Mouse (Mus musculus) megakaryocyte progenitor cell, adult 5-6 weeks (primary cell): Measurements from ENCODE around the gene Usp35. TPM values are rescaled to one million over a fixed set of nuclear protein-coding genes. Genes with fewer than 3 reads are reported as not detected.
A peak's percentile ranks its signal among the peaks of the same experiment; 100 is the strongest.

Source experiments
- ATAC-seq: replicated peaks from 2 replicates; pipeline ENCODE4 v1.8.0; 2016; ENCODE audit warnings: mild to moderate bottlenecking, moderate TSS enrichment, inconsistent platforms; ENCODE audit not compliant: poor library complexity
- total RNA-seq, 2 experiments: library from RNA; stranded (forward) in 1 of 2; stranded (reverse) in 1 of 2; fragments of 157-497, 149-512 nt in 1 of 2; fragments of 200-1000 nt in 1 of 2; gene quantifications; 2 replicates each; pipeline versions ENCODE4 v1.2.3 to v1.2.4; 2015 to 2017

Usp35 gene
- total RNA-seq, 2 experiments from 2014 or later, result 0.05 TPM; not detected in 1

DNA sequence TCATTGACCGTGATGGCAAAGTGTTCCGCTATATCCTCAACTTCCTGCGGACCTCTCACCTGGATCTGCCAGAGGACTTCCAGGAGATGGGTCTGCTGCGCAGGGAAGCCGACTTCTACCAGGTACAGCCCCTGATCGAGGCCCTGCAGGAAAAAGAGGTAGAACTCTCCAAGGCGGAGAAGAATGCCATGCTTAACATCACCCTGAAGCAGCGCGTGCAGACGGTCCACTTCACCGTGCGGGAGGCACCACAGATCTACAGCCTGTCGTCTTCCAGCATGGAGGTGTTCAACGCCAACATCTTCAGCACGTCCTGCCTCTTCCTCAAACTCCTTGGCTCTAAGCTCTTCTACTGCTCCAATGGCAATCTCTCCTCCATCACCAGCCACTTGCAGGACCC, 15.6 kb upstream of the Usp35 start:
- no peak for ATAC-seq

DNA sequence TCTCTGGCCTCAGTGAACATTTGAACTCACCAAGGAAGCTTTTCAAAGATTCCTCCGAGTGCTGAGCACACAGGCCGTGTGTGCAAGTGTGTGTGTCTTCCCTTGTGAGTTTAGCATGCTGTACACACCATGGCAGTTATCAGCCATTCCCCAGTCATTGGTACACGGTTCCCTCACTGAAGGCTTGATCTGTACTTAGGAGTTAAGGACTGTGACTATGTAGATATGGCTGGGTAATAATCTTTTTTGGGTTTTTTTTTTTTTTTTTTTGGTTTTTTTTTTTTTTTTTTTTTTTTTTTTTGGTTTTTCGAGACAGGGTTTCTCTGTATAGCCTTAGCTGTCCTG, 15.0 kb upstream of the Usp35 start:
- ATAC-seq, result peak; percentile 91

DNA sequence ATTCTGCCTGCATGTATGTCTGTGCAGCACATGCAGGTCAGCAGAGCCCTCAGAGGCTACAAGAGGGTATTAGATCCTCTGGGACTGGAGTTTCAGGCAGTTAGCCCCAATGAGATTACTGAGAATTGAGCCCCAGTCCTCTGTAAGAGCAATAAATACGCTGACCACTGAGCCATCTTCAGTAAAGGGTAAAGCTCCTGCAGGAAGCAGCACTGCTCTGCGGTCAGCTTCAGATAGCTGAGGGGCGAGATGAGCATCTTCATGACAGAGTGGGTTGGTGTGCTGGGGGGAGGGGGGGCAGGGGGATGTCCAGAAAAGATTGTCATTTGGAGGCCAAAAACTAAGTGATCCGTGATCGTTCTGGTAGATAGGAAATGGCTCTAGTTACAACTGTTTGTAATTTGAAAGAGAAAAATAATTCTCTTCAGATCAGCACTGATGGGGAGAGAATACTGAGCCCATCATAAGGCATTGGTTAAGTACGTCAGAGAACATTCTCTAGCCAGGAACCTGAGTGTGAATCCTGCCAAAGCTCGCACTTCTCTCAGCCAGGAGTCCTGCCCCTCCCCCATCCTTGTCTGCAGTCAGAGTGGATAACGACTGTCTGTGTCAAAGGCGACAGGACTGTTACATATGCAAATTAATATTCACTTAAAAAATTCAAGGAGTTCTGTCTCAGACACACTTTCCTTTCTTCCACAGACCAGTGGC, 14.4 kb upstream of the Usp35 start:
- ATAC-seq, result peak; percentile 40

DNA sequence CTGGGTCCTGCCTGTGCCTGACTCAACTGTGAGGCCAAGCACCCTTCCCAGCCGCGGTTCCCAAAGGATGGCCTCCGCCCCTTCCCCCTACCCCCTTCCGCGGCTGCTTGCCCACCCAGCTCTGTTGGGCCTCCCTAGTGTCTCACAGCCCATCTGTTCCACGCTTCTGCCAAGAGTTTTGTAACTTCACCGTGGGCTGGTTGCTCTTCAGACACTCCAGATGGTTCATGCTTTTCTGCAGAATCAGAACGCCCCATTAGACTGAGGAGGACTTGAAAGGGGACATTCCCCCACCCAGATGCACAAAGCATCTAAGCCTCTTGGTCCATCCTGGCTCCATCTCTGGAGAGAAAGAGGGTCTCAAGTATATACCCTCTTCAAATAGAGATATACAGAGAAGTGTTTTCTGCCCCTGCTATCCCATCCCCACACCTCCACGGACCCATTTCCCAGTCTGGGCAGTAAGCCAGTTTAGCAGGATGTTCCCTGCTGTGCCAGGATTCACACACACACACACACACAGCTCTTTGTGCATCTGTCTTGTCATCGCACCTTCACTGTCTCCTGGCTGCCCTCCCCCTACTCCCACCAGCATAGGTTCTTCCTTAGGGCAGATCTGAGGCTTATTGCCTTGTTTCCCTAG, 13.5 kb upstream of the Usp35 start:
- no peak for ATAC-seq

DNA sequence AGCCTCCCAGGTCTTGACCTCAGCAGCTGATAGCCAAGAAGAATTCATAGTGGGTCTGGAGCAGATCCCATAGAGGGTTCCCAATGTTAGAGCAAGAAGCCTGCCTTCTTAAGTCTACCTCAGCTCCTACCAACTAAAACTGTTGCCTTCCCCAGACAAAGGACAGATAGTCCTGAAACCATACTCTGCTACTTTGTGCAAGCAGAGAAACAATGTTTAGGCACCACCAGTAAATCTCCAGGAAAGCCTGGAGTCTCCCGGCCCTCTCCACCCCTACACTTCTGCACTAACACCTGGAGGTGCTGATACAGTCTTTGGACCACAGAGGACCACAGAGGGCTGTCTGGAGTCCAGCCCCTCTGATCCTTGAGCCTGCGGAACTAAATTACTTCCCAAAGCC, 12.8 kb upstream of the Usp35 start:
- no peak for ATAC-seq

DNA sequence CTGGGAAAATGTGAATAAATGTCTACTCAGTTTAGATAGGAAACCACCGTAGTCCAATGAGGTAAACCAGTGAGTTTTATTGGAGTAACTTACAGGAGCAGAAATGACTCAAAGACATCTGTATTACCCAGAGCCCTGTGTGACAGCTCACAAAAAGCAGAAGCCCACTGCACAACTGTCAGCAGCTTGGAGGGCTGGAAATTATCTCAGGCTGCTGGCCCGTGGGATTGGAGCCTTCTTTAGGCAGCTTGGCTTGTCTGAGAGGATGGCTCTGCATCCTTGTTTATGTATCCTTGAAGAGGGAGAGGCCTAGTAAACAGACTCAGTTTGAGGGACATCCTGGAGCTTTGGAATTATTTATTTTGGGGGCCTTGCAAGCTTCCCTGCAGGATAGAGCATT, 11.1 kb upstream of the Usp35 start:
- no peak for ATAC-seq

DNA sequence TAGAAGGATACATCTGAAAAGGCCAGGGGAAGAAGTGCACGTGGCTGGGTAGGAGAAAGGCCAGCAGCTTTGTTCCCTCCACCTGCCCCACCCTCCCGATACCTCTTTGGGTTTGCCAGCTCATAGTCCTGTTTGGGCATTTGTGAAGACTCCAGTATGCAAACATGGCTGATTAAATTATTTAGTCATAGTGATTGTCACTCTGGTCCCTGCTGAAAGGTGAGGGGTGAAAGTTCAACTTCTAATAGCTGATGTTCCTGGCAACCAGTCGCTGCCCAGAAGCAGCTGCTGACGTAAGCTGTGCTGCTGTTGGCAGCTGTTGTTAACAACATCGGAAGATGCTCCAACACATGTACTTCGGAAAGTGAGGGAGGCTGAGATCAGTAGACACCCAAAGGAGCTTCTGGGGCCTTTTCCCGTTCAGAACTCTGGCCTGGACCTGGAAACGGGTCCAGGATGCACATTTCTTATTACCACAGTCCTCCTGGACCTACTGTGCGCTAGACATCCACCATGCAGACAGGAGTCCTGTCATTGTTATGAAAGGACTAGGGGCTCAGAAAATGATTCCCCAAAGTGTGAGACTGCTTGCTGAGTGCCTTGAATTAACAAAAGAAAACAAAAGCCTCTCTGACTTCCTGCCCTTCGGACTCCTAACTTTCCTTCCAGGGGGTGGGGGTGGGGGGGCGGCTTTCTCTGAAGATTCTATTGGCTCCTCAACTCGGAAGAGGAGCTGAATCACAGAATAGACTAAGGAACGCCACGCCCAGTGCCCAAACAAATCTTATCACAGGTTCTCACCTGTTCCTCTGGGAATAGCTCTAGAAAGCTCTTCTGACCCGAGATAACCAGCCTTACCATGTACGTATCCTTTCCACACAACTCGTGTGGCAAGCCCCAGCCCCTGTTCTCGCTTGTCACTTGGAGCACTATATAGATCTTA, 9.4 kb upstream of the Usp35 start:
- peak; percentile 47 for ATAC-seq

DNA sequence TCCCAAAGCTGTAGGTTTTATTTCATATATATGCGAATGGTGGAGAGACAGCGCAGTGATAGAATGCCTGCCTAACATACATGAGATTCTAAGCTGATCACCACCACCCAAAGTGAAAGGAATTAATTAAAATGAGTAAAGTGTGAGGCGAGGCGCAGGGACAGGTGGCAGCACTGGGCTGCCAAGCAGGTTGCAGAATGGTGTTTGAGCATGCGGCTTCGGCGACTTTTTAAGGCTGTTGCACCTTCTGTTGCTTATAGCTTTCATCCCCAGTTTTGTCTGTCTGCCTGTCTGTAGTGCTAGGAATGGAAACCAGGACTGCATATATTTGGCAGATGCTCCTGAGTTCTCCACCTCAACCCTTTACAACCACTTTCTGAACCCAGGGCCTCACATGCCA, 7.8 kb upstream of the Usp35 start:
- ATAC-seq, result no peak

DNA sequence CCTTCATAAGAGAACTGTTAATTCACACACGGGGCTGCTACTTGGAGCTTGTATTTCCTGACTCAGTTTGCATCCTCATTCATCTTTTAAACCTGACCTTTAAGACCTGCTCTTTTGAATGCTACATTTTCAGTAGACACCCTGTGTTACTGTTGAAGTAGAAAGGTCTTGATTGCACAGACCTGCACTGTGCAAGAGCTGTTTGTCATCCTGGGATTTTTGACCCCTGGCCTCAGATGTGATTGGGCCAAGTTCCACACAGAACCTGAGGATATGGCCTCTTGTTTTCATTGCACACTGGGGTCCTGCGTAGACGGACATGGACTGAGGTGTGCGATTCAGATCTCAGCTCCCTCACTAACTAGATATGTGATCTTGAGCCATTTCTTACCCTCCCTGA, 6.8 kb upstream of the Usp35 start:
- no peak for ATAC-seq

DNA sequence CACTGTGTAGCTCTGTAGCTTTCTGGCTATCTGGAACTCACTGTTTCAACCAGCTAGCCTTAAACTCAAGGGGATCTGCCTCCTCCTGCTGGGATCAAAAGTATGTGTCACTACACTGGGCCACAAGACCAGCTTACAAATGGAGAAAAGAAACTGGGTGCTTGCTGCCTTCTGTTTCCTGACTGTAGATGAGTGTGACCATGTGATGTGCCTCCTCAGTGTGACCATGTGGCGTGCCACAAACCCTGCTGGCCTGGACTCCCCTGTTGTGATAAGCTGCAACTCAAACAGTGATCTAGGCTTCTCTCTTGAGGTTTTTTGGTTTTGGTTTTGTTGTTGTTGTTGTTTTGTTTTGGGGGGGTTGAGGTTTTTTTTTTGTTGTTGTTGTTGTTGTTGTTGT, 4.9 kb upstream of the Usp35 start:
- ATAC-seq, result peak; percentile 42

DNA sequence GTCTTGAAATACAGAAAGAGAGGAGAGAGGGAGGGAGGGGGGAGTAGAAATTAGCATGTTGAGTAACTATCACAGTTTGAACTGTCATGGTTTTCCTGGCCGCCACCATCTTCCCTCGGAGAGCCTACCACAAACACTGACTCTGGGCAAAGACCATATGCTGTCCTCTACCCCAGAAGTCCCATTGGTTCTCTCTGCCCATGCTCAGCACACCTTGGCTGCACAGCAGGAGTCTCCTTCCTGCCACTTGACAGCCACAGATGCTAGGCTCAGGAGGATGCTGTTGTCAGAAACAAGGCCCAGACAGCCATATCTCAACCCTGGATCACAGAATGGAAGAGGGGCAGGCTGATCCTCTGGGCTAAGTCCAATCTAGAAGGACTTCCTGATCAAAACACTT, 2.6 kb upstream of the Usp35 start:
- ATAC-seq, result no peak

DNA sequence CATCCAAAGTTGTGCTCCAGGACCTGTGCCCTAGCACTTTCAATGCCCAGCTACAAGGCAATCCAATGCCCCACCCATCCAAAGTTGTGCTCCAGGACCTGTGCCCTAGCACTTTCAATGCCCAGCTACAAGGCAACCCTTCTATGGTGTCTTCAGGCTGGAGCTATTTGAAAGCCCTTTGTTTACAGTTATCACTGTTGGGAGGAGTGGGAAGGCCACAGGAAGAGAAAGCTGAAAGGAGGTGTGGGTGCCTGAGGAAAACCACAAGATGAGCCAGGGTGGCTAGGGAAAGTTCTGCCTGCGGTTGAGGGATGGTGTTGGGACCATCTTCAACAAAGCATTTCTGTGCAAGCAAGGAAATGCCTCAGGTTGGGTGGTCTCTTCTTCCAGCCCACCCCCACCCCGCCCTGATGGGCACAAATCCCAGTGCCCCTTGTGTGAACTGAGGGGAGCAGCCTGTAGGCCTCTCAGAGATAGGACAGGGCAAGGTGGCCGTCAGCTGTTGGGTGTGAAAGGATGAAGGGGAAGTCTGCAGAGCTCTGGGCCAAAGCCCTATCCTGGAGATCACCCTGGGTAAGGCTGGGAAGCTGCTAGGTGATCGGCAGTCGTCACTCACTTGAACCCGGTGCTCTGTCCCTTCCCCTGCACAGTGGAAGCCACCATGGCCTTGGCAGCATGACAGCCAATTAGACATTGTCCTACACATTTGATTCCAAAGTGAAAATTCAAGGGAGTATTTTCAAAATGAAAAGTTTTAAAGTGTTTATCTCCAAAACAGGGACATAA, 1.5 kb upstream of the Usp35 start:
- no peak for ATAC-seq

DNA sequence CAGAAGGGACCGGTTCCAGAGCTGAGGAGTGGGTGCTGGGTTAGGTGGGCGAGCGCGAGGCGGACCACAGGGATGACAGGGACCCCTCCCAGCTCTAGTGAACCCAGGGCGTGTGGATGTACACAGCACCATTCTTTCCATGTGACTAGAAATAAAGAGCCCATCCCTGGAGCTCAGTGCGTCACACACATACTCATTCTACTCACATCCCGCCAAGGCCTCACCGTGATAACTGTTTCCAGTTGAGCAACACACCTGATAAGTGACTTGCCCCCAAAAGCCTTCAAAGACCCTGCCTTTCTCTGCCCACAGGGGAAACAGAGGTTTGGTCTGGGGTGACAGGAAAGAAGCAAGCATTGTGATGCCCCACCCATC, 834 bp upstream of the Usp35 start:
- peak; percentile 4; the same call in 1 of the 2 replicates for ATAC-seq

DNA sequence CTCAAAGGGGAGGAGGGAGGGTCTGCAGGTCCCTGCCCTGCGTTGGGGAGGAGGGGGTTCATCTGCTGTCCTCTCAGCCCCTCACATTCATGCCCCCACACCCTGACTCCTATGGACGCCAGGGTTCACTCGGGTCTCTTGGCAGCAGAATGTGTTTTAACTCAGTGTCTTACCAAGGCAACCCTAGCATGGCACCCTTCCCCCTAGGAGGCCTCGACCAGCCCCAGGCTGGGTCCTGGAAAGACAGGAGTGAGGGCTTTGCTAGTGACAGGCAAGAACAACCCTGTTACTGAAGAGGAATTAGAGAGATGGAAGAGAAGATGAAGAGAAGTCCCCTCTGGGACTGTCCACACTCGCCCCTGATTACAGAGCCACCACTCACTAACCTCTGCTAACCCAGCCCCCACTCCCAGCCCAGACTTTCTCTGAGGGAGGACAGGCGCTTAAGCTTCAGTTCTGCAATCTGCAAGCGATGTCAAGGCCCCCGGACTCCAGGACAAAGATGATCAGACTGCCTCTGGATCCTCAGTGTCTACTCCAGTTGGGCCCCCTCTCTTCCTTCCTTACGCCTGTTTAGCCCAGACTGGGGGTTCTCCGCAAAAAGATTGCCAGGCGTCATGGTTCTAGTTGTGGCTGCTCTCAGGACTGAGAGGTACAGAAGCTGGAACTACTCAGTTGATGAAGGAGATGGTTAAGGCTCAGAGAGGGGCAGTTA, 732 bp downstream of the Usp35 start:
- no peak for ATAC-seq

DNA sequence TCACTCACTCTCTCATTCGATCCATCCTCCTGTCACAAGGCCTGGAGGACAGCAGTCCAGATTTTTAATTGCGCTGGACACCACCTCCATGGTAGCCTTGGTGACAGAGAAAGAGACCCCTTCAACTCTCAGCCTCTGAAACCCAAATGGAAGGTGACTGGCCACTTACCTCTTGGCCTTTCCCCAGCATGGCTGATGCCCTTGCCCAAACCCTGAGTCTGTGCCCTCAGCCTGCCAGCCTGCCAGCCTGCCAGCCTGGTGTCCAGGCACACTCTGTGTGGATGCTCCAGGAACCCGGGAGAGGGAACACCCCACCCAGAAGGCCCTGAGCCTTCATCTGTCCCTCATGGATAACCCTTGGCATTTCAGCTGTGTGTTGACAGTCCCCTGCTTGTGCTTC, 2.1 kb downstream of the Usp35 start:
- ATAC-seq, result no peak

DNA sequence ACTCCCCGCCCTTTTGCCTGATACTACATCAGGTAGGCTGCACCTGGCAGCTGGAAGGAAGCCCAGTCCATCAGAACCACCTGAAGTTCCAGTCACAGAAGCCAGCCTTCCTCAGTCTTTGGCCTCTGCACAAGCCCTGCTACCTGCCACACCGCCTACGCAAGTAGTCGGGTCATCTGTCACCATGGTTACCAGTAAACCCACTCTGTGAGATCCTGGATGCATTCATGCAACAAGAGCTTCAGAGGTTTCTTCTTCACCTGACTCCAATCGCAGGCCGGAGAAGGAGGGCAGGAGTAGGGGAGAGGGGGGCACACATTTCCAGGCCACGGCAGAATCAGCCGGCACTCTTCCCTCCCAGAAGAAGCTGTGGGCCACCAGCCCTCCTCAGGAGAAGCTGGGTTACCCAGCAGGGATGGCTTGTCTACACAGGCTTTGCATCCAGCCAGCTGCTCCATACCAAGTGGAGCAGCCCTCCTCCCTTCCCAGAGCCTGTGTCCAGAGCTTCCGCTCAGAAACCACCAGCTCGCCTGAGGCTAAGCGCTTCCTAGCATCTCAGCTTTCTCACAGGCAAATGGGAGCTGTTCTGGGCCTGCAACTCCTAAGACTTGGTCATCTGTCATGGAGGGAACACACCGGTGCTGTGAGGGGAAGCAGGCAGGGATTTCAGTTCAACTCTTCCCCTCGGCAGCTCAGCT, 2.8 kb downstream of the Usp35 start:
- ATAC-seq, result no peak

DNA sequence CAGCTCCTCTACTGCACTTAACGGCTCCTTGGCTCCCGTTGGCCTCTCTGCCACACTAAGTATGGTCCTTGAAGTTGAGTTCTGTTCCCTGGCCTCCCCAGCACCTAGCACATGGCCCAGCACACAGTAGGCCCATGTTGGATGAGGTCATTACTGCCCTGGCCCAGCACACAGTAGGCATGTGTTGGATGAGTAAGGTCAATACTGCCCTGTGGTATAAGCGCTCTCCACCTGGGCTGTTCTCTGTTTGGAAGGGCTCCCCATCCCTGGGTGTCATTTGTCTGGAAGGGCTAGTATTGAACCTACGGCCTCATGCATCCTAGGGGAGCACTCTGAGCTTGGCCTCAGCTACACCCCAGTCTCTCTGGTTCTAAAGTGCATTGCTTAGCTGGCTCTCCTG, 4.4 kb downstream of the Usp35 start:
- ATAC-seq, result no peak

DNA sequence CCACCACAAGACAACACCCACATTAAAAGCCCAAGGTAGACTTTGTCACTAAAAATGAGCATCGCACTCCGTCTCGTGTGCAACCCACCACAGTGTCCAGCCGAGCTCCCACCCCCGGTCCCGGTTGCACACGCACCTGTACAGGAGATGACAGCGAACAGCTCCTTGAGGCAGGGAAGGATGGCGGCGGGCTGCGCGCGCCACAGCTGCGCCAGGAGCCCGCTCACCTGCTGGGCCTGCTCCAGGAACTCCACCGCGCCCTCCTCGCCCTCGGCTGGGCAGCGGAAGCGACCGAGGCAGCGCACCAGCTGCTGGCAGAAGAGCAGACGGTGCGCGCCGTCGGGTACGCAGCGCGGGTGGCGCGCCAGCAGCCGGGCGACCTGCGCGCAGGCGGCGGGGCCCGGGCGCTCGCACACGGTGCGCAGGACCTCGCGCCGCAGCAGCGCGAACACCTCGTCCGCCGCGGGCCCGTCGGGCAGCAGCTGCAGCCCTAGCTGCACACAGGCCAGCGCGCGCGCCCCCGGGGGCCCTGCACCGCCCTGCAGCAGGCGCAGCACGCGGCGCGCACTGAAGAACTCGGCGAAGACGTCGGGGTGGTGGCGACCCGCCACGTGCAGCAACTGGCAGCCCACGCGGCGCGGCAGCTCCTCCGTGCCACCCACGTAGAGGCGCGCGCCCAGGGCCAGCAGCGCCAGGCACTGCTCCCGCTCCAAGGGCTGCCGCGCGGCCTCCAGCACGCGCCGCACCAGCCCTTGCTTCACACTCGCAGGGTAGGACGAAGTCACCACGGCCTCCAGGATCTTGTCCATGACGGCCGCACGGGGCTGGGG, 6.4 kb downstream of the Usp35 start:
- ATAC-seq, result no peak

DNA sequence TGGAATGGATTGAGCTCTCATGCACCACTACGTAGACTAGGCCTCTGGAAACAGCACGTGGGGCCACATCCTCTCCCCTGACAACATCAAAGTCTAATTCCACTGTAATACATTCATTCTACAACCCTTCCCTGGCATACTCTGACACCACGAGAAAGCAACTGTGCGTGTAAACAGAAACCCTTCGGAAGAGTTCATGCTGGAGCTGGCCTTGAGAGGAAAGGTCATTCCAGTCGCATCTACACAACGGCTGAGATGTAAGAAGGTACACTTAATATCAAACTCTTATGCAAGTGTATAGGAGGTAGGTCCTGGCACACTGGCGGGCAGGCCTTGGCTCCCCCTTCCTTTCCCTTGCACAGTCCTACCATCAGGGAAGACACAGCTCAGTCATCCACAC, 7.5 kb downstream of the Usp35 start:
- ATAC-seq, result no peak
